Mouse (Mus musculus): ENCODE results near the gene Dcpp3. TPM values are rescaled to one million over a fixed set of nuclear protein-coding genes. Genes with fewer than 3 reads are reported as not detected.
"Not testable (repeated sequence)": the region's sequence is repeated elsewhere in the genome, so short reads cannot be mapped to it uniquely, and the experiment has no call there.

Dcpp3 gene
- polyA plus RNA-seq (2015; fragmentation: Nextera tagmentation; extraction: Ambion mirVana) = not detected in 2 replicates

DNA sequence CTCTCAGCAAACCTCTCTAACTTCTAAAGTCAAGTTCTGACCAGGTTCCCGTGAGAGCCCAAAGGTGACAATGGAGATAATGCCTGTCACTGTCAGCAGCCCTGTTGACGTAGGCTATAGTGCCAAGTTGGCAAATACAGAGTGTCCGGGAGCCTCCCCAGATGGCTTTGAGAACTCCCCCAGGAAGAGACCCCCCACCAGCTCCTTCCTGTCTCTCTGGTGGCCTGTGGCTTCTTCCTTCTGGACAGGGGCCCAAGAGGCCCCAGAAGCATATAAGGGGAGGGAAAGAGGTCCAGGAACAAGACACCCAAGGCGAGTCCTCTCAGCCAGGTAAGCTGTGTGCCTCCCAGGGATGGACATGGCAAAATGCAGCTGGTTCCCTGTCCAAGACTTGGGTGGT is at the start of gene Dcpp3:
Gene Dcpp3, plus strand, starts transcription at position 301 of the 400 bp plus-strand sequence.
- not testable (repeated sequence) for H3K27ac ChIP-seq; H3K36me3 ChIP-seq (ENCODE audit: insufficient read depth, low read length); DNase-seq (ENCODE audit: low spot score); H3K9me3 ChIP-seq (replicated peaks; ENCODE audit: low read length); H3K4me3 ChIP-seq (replicated peaks; ENCODE audit: low read depth, low read length); H3K4me2 ChIP-seq (ENCODE audit: low read length); H3K9ac ChIP-seq (ENCODE audit: low read depth, low read length); H3K4me1 ChIP-seq (replicated peaks; ENCODE audit: insufficient read depth, low read length); H3K27me3 ChIP-seq (ENCODE audit: insufficient read depth, low read length); ATAC-seq (replicated peaks; ENCODE audit: low FRiP score, low read depth)
- 69% methylated on average over 4 of the region's 4 CpGs for WGBS

GRCm38 (mm10) chr17:23867756-23868155 is 49.5 kb upstream of the Dcpp3 start, which contains the start of gene Prss21:
Gene Prss21 (plus strand): TSS chr17:23868056.
- Histone ChIP-seq H3K36me3 (ENCODE audit: insufficient read depth, low read length) (no peaks in the 10 kb centered on the region), H3K4me1 (replicated peaks; ENCODE audit: insufficient read depth, low read length) (no peaks in the 10 kb centered on the region), H3K27ac (no peak within 1 kb of the TSS), H3K9me3 (replicated peaks; ENCODE audit: low read length) (no peaks in the 10 kb centered on the region), H3K4me2 (ENCODE audit: low read length) (no peak within 1 kb of the TSS), H3K9ac (ENCODE audit: low read depth, low read length) (no peak within 1 kb of the TSS), H3K4me3 (replicated peaks; ENCODE audit: low read depth, low read length) (no peak within 1 kb of the TSS), H3K27me3 (ENCODE audit: insufficient read depth, low read length) (no peaks in the 10 kb centered on the region)
- ATAC-seq (replicated peaks; ENCODE audit: low FRiP score, low read depth) (no peak), DNase-seq (ENCODE audit: low spot score) (no peak)
- TF ChIP-seq CTCF (IDR thresholded peaks at IDR 0.05; ENCODE audit: low read depth) = no peak
- WGBS = 85% methylated on average over 15 of the region's 15 CpGs

GRCm38 (mm10) chr17:23868513-23868912 is 48.7 kb upstream of the Dcpp3 start:
- no peak for TF ChIP-seq CTCF (IDR thresholded peaks at IDR 0.05; ENCODE audit: low read depth)
- WGBS = 85% methylated on average over 11 of the region's 11 CpGs
- H3K4me2 ChIP-seq (ENCODE audit: low read length) = no peak overlapping the region
- H3K36me3 ChIP-seq (ENCODE audit: insufficient read depth, low read length) = no peaks in the 10 kb centered on the region
- H3K27ac ChIP-seq = no peak overlapping the region
- H3K4me1 ChIP-seq (replicated peaks; ENCODE audit: insufficient read depth, low read length) = no peaks in the 10 kb centered on the region
- H3K9me3 ChIP-seq (replicated peaks; ENCODE audit: low read length) = no peaks in the 10 kb centered on the region
- ATAC-seq (replicated peaks; ENCODE audit: low FRiP score, low read depth) (no peak), DNase-seq (ENCODE audit: low spot score) (no peak)
- H3K9ac ChIP-seq (ENCODE audit: low read depth, low read length) = no peak overlapping the region
- H3K27me3 ChIP-seq (ENCODE audit: insufficient read depth, low read length) = no peaks in the 10 kb centered on the region
- no peak overlapping the region for H3K4me3 ChIP-seq (replicated peaks; ENCODE audit: low read depth, low read length)

DNA sequence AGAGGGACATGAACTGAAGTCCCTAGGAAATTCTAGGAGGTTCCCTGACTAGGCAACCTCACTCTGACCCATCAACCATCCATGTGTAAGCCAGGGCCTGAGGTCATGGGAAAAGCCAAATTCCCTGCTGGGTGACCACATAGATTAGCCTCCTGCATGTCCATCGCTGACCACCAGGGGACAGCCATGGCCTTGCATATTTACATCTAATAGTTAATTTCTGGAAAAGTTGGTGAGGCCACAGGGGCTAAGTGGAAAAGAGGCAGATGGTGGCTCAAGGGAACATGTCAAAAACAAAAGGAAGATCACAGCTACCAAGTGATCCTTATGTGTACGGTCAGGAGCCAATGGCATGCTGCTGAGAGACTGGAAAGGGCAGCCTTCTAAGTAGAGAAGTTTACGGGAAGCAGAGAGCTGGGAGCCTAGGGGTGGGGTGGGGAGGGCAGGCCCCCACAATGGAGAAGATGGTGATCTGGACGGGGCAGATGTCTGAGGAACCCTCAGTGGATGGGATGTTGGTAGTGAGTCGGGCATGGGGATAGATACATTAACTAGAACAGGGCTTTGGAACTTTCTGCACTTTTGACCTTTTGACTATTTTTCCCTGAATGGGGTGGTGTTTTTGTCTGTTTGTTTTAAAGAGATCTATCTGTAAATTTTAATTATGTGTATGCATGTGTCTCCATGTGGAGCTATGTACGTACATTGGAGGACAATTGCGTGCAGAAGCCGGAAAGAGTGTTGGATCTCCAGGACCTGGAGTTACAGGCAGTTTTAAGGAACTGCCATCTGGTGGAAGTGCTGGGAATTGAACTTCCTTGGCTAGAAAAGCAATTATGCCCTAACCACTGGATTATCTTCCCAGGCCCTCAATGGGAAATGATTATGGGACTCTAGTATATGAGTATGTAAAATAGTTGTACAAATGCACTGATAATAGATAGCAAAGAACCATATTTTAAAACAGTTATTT is 43.1 kb upstream of the Dcpp3 start:
- no peak overlapping the region for H3K9ac ChIP-seq (ENCODE audit: low read depth, low read length)
- peak; percentile 81 for DNase-seq (ENCODE audit: low spot score)
- no peak overlapping the region for H3K27ac ChIP-seq
- H3K4me2 ChIP-seq (ENCODE audit: low read length) = no peak overlapping the region
- no peaks in the 10 kb centered on the region for H3K27me3 ChIP-seq (ENCODE audit: insufficient read depth, low read length)
- 0 out of 2 replicates have a peak, but pooled peaks have one; percentile 52 for ATAC-seq (replicated peaks; ENCODE audit: low FRiP score, low read depth)
- no peaks in the 10 kb centered on the region for H3K36me3 ChIP-seq (ENCODE audit: insufficient read depth, low read length)
- peak; percentile 89 for TF ChIP-seq CTCF (IDR thresholded peaks at IDR 0.05; ENCODE audit: low read depth)
- no peaks in the 10 kb centered on the region for H3K4me1 ChIP-seq (replicated peaks; ENCODE audit: insufficient read depth, low read length)
- WGBS = 39% methylated on average over 8 of the region's 8 CpGs
- no peak overlapping the region for H3K4me3 ChIP-seq (replicated peaks; ENCODE audit: low read depth, low read length)
- no peaks in the 10 kb centered on the region for H3K9me3 ChIP-seq (replicated peaks; ENCODE audit: low read length)

DNA sequence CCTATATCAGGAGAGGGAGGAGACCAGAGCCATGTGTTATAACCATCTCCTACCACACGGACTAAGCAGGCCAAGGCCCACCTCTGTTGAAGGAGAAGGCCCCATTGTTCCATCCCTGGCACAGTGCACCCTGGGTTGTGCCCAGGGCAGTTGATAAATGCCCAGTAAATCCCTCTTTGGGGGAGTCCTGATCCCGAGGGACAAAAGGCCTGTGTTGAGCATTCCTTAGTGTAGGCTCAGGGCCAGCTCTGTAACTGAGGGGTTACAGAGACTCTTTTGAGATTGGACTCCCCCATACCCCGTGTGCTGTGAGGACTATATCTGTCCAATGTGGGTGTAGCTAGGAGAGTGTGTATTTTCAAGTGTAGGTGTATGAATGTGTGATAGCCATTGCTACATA is 40.5 kb upstream of the Dcpp3 start:
- WGBS = 49% methylated on average over 3 of the region's 3 CpGs
- H3K9me3 ChIP-seq (replicated peaks; ENCODE audit: low read length) = no peaks in the 10 kb centered on the region
- H3K4me2 ChIP-seq (ENCODE audit: low read length) = no peak overlapping the region
- H3K36me3 ChIP-seq (ENCODE audit: insufficient read depth, low read length) = no peaks in the 10 kb centered on the region
- H3K4me3 ChIP-seq (replicated peaks; ENCODE audit: low read depth, low read length) = no peak overlapping the region
- no peak for TF ChIP-seq CTCF (IDR thresholded peaks at IDR 0.05; ENCODE audit: low read depth)
- no peaks in the 10 kb centered on the region for H3K27me3 ChIP-seq (ENCODE audit: insufficient read depth, low read length)
- no peaks in the 10 kb centered on the region for H3K4me1 ChIP-seq (replicated peaks; ENCODE audit: insufficient read depth, low read length)
- no peak for ATAC-seq (replicated peaks; ENCODE audit: low FRiP score, low read depth)
- H3K9ac ChIP-seq (ENCODE audit: low read depth, low read length) = no peak overlapping the region
- DNase-seq (ENCODE audit: low spot score) = no peak
- H3K27ac ChIP-seq = no peak overlapping the region

DNA sequence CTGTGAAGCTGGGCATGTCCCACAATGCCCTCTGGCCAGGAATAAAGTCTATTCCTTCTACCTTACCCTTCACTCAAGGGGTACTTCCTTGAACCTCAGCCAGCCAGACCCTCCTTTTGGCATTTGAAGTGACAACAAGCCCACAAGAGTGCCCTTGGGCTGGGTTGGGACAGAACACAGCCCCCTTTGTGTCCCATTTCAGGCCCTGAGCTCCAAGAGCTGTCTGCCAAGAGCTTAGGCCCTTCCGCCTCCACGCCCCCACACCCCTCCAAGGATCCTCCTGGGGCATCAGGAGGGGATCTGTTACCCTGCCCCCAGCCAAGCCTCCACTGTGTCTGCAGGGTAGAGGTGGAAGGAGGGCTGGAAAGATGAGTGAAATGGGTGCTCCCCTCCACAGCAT is 40.1 kb upstream of the Dcpp3 start:
- no peaks in the 10 kb centered on the region for H3K4me1 ChIP-seq (replicated peaks; ENCODE audit: insufficient read depth, low read length)
- H3K9me3 ChIP-seq (replicated peaks; ENCODE audit: low read length) = no peaks in the 10 kb centered on the region
- DNase-seq (ENCODE audit: low spot score) (no peak), ATAC-seq (replicated peaks; ENCODE audit: low FRiP score, low read depth) (no peak)
- no peaks in the 10 kb centered on the region for H3K27me3 ChIP-seq (ENCODE audit: insufficient read depth, low read length)
- no peak overlapping the region for H3K4me2 ChIP-seq (ENCODE audit: low read length)
- 72% methylated on average over 2 of the region's 2 CpGs for WGBS
- TF ChIP-seq CTCF (IDR thresholded peaks at IDR 0.05; ENCODE audit: low read depth) = no peak
- no peak overlapping the region for H3K9ac ChIP-seq (ENCODE audit: low read depth, low read length)
- no peak overlapping the region for H3K4me3 ChIP-seq (replicated peaks; ENCODE audit: low read depth, low read length)
- no peaks in the 10 kb centered on the region for H3K36me3 ChIP-seq (ENCODE audit: insufficient read depth, low read length)
- H3K27ac ChIP-seq = no peak overlapping the region

- not testable (repeated sequence) for H3K9me3 ChIP-seq (replicated peaks; ENCODE audit: low read length); H3K4me1 ChIP-seq (replicated peaks; ENCODE audit: insufficient read depth, low read length); H3K36me3 ChIP-seq (ENCODE audit: insufficient read depth, low read length); DNase-seq (ENCODE audit: low spot score); H3K4me3 ChIP-seq (replicated peaks; ENCODE audit: low read depth, low read length); H3K27ac ChIP-seq; H3K4me2 ChIP-seq (ENCODE audit: low read length); H3K9ac ChIP-seq (ENCODE audit: low read depth, low read length); ATAC-seq (replicated peaks; ENCODE audit: low FRiP score, low read depth); H3K27me3 ChIP-seq (ENCODE audit: insufficient read depth, low read length)
- WGBS = 80% methylated on average over 4 of the region's 4 CpGs
Observed at GRCm38 (mm10) chr17:23880576-23880975, 36.7 kb upstream of the Dcpp3 start, which contains the start of the genes Dcpp1 and Dcpp2. Gene Dcpp1 (plus strand): TSS chr17:23880876. Gene Dcpp2 (plus strand): TSS chr17:23880880.

Measured in kidney, postnatal 0 days (tissue).